Mouse (Mus musculus) kidney, adult 2 months (tissue): Measurements from ENCODE around the gene Platr17.

Source experiments
- CTCF ChIP-seq: fragments of 200-500 bp; conservative IDR thresholded peaks from 2 replicates; pipeline ENCODE4 v1.5.1; 2011; ENCODE audit warnings: low read depth, mild to moderate bottlenecking, control low read depth, low read length, moderate library complexity, mixed read lengths; ENCODE audit not compliant: insufficient read depth, insufficient read length
- POLR2A ChIP-seq: fragments of 200-500 bp; IDR thresholded peaks from one replicate; pipeline ENCODE4 v1.6.1; 2011; ENCODE audit warnings: low read depth, low read length, control low read depth

DNA sequence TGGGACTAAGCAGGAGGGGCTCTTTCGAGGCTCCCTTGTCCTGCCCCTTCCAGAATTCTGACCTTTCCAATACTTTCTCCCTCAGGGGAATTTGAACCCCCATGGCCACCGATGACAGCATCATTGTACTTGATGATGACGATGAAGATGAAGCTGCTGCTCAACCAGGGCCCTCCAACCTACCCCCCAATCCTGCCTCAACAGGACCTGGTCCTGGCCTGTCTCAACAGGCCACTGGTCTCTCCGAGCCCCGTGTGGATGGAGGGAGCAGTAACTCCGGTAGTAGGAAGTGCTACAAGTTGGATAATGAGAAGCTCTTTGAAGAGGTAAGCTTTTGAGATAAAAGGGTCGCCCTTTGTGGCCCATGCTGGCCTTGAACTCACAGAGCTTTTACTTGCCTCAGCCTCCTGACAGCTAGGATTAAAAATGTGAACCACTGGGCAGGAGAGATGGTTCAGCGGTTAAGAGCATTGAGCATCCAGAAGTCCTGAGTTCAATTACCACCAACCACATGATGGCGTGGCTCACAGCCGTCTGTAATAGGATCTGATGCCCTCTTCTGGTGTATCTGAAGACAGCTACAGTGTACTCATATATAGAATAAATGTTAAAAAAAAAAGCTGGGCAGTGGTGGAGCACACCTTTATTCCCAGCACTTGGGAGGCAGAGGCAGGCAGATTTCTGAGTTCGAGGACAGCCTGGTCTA is 5.6 kb downstream of the Platr17 start:
- no peak for TF ChIP-seq CTCF
- no peak for TF ChIP-seq POLR2A
